7 mouse cellular contexts compared by ENCODE assay signal in genomic region chr11:97781832-97782563, GRCm38 (mm10). TPM values are rescaled to one million over a fixed set of nuclear protein-coding genes. Genes with fewer than 3 reads are reported as not detected.
A peak's percentile ranks its signal among the peaks of the same experiment; 100 is the strongest.
DNase-seq lines count a peak whose midpoint lies in the region; ATAC-seq lines count a peak whose summit lies in the region.

Gene Rpl23, minus strand, starts transcription at chr11:97782437.

- intact Hi-C loops in gastrocnemius, postnatal 36 days (cut with DNase I) = loop anchor here (2.0 kb wide), 1 partner anchor 15 kb away; the partner anchor contains the start of gene Cwc25
- intact Hi-C loops in left cerebral cortex, postnatal 25 days (cut with DNase I) = loop anchor here (1.0 kb wide), 1 partner anchor 16 kb away; the partner anchor contains the start of gene Cwc25

- peaks cover 16% of the 10 kb centered on the region for H3K4me1 ChIP-seq in intestine, embryonic 15.5 days (replicated peaks)
- H3K4me1 ChIP-seq in midbrain, embryonic 10.5 days = peaks cover 25% of the 10 kb centered on the region

- peak; percentile 95 for ATAC-seq in intestine, embryonic 15.5 days

- peak within 1 kb of the TSS; percentile 63 for H3K4me2 ChIP-seq in intestine, embryonic 15.5 days (replicated peaks)

- H3K4me3 ChIP-seq in intestine, embryonic 15.5 days (replicated peaks) = peak within 1 kb of the TSS; percentile 90
- peak within 1 kb of the TSS; percentile 99 for H3K4me3 ChIP-seq in midbrain, embryonic 10.5 days

- no peaks in the 10 kb centered on the region for H3K27me3 ChIP-seq in intestine, embryonic 15.5 days (replicated peaks)
- H3K27me3 ChIP-seq in midbrain, embryonic 10.5 days (ENCODE audit: low read depth, poor library complexity, severe bottlenecking) = no peaks in the 10 kb centered on the region

- WGBS in intestine, embryonic 15.5 days = 0% methylated on average over 67 of the region's 67 CpGs
- under 1% methylated on average over 67 of the region's 67 CpGs for WGBS in midbrain, embryonic 10.5 days

- H3K36me3 ChIP-seq in intestine, embryonic 15.5 days = peaks cover 29% of the 10 kb centered on the region
- H3K36me3 ChIP-seq in midbrain, embryonic 10.5 days = peaks cover 45% of the 10 kb centered on the region

- H3K9ac ChIP-seq in intestine, embryonic 15.5 days = peak within 1 kb of the TSS; percentile 95

- peak; percentile 99 for DNase-seq in adrenal gland, adult 2 months
- peak; percentile 99 for DNase-seq in embryo, embryonic 11.5 days (ENCODE audit: low read depth, low spot score)
- DNase-seq in gastrocnemius, postnatal 36 days = peak; percentile 98 to 99
- DNase-seq in left cerebral cortex, postnatal 25 days (ENCODE audit: low spot score in 2 of 2) = peak; percentile 99 to 100
- DNase-seq in midbrain, embryonic 10.5 days (ENCODE audit: low spot score) = peak; percentile 98
- peak; percentile 100 for DNase-seq in right cerebral cortex, postnatal 4 days

- H3K27ac ChIP-seq in intestine, embryonic 15.5 days = peak within 1 kb of the TSS; percentile 91
- peak within 1 kb of the TSS; percentile 99 for H3K27ac ChIP-seq in midbrain, embryonic 10.5 days (replicated peaks)

- no peaks in the 10 kb centered on the region for H3K9me3 ChIP-seq in intestine, embryonic 15.5 days
- H3K9me3 ChIP-seq in midbrain, embryonic 10.5 days (replicated peaks) = no peaks in the 10 kb centered on the region

RNA-seq across cellular contexts. Expression of gene Rpl23, which starts in this region (rescaled TPM):
- total RNA-seq in adrenal gland, adult 2 months (2021) = 100 to 1,000 TPM; 700 to 846 TPM
- 13.7 and 14.2 TPM in 2 replicates for polyA plus RNA-seq in adrenal gland, adult 2 months (2012; rRNA removed)
- 100 to 1,000 TPM; 349 to 430 TPM for total RNA-seq in gastrocnemius, postnatal 36 days (2021)
- polyA plus RNA-seq in intestine, embryonic 15.5 days (2015; fragmentation: Nextera tagmentation; extraction: Ambion mirVana) = 530 and 606 TPM in 2 replicates
- total RNA-seq in left cerebral cortex, postnatal 25 days (2021) = 100 to 1,000 TPM; 340 to 351 TPM
- 378 and 451 TPM in 2 replicates for polyA plus RNA-seq in midbrain, embryonic 10.5 days (2016; fragmentation: Nextera tagmentation; extraction: Ambion mirVana)

Comparison
In these comparisons a context has a peak if more than half of its experiments do, and no peak if none do; other contexts are left out.
1. Peak in every context shown above with its lines: DNase-seq, ATAC-seq, H3K4me3 ChIP-seq and H3K27ac ChIP-seq.
2. RNA of gene Rpl23 (polyA plus RNA-seq): 530 to 606 TPM in intestine, embryonic 15.5 days and 378 to 451 TPM in midbrain, embryonic 10.5 days; 13.7 to 14.2 TPM in adrenal gland, adult 2 months; every median in the first group is over 10 times any median in the second.